10 mouse cellular contexts compared by ENCODE assay signal in genomic region chr6:92728514-92728913, GRCm38 (mm10). TPM values are rescaled to one million over a fixed set of nuclear protein-coding genes. Genes with fewer than 3 reads are reported as not detected.
A peak's percentile ranks its signal among the peaks of the same experiment; 100 is the strongest.
DNase-seq lines count a peak whose midpoint lies in the region; ATAC-seq lines count a peak whose summit lies in the region.
"Had no signal": no experiment of that assay in that cellular context is flagged by ENCODE, and none has a peak within 500 bp of the region (broad histone marks: within the 10 kb centered on the region; RNA-seq: fewer than 3 reads in every experiment).

No protein-coding gene starts in this region.

- no peak overlapping the region for H3K27ac ChIP-seq in heart, embryonic 14.5 days (replicated peaks in 1 of 2; ENCODE audit: control insufficient read depth in 1 of 2, insufficient read depth in 1 of 2, low read depth in 2 of 2, low read length in 2 of 2)
- H3K27ac ChIP-seq in forebrain, embryonic 13.5 days = peak overlapping the region; percentile 57

- H3K27me3 ChIP-seq in heart, embryonic 14.5 days (ENCODE audit: control insufficient read depth, insufficient read depth, low read length) = no peaks in the 10 kb centered on the region
- H3K27me3 ChIP-seq in forebrain, embryonic 13.5 days = no peaks in the 10 kb centered on the region

- no peak overlapping the region for H3K4me3 ChIP-seq in heart, embryonic 14.5 days (ENCODE audit: control insufficient read depth in 1 of 2, insufficient read depth in 1 of 2, low read depth in 1 of 2, low read length in 2 of 2)
- H3K4me3 ChIP-seq in forebrain, embryonic 13.5 days = no peak overlapping the region

- DNase-seq in heart, adult 18-20 months = no peak
- DNase-seq in Muller cell, postnatal 12 days (ENCODE audit: inconsistent ontology term) = peak; percentile 26
- peak; percentile 26 for DNase-seq in lung, postnatal 14 days
- DNase-seq in spleen, postnatal 36 days (ENCODE audit: low spot score in 2 of 2) = no peak
- no peak for DNase-seq in B cell, adult 2 months
- DNase-seq in spleen, adult 12 weeks (ENCODE audit: low spot score) = no peak

- peak overlapping the region; percentile 26; the same call in 1 of the 2 replicates for H3K4me2 ChIP-seq in heart, embryonic 14.5 days (ENCODE audit: low read length)
- H3K4me2 ChIP-seq in forebrain, embryonic 13.5 days = peak overlapping the region; percentile 21; the same call in 1 of the 2 replicates

- peaks cover 3 to 4% of the 10 kb centered on the region in 2 experiments; a peak in 1 of 4 replicates for H3K4me1 ChIP-seq in heart, embryonic 14.5 days (ENCODE audit: control insufficient read depth in 2 of 2, insufficient read depth in 2 of 2, low read length in 2 of 2)
- H3K4me1 ChIP-seq in forebrain, embryonic 13.5 days = peaks cover 8% of the 10 kb centered on the region

- ATAC-seq in heart, embryonic 14.5 days (ENCODE audit: insufficient number of reproducible peaks, insufficient read depth, low FRiP score, low read depth) = no peak
- ATAC-seq in forebrain, embryonic 13.5 days = peak; percentile 36; the same call in 1 of the 2 replicates

- no peaks in the 10 kb centered on the region for H3K9me3 ChIP-seq in heart, embryonic 14.5 days (ENCODE audit: control insufficient read depth, low read length)
- peaks cover 2% of the 10 kb centered on the region; the same call in 1 of the 2 replicates for H3K9me3 ChIP-seq in forebrain, embryonic 13.5 days (replicated peaks)

- H3K9ac ChIP-seq in heart, embryonic 14.5 days (ENCODE audit: low read length) = no peak overlapping the region
- H3K9ac ChIP-seq in forebrain, embryonic 13.5 days = no peak overlapping the region

- H3K36me3 ChIP-seq in heart, embryonic 14.5 days (ENCODE audit: control insufficient read depth, insufficient read depth, low read length) = no peaks in the 10 kb centered on the region
- no peaks in the 10 kb centered on the region for H3K36me3 ChIP-seq in forebrain, embryonic 13.5 days (ENCODE audit: poor library complexity, severe bottlenecking)

- WGBS in heart, embryonic 14.5 days = 37% methylated on average over 7 of the region's 7 CpGs
- 31% methylated on average over 7 of the region's 7 CpGs for WGBS in forebrain, embryonic 13.5 days

RNA-seq across cellular contexts. Expression of gene Prickle2, which starts 22.6 kb away (rescaled TPM):
- 5.8 and 6.7 TPM in 2 replicates for polyA plus RNA-seq in heart, embryonic 14.5 days (2014; fragmentation: Nextera tagmentation; extraction: Ambion mirVana)
- total RNA-seq in heart, adult 18-20 months (2021) = 1 to 10 TPM; 3.7 to 4.0 TPM
- polyA plus RNA-seq in forebrain, embryonic 13.5 days (2015; fragmentation: Nextera tagmentation; extraction: Ambion mirVana) = 4.3 and 5.1 TPM in 2 replicates
- total RNA-seq: MEL; neutrophil, adult 5-6 weeks had no signal

Comparison
In these comparisons a context has a peak if more than half of its experiments do, and no peak if none do; other contexts are left out.
1. DNase-seq: peak in Muller cell, postnatal 12 days (single experiment) and lung, postnatal 14 days (single experiment); none in heart, adult 18-20 months (0 of 2), spleen, postnatal 36 days (0 of 2), B cell, adult 2 months (0 of 2) and spleen, adult 12 weeks (single experiment).